Mouse (Mus musculus) heart, adult 2 months (tissue): ENCODE results near the gene Adpgk. TPM values are rescaled to one million over a fixed set of nuclear protein-coding genes. Genes with fewer than 3 reads are reported as not detected.

ENCODE experiments used
- DNase-seq, 2 experiments: peaks; one replicate each; pipeline ENCODE4 v3.0.0; 2021
- H3K27ac ChIP-seq: fragments of 200-600 bp; 2 replicates; pipeline ENCODE4 v1.8.1; 2022
- H3K27me3 ChIP-seq: fragments of 200-500 bp; 2 replicates; pipeline ENCODE4 v1.6.1; 2012; ENCODE audit warnings: mild to moderate bottlenecking, low read length, inconsistent platforms, mixed read lengths; ENCODE audit not compliant: control insufficient read depth, insufficient read depth
- H3K36me3 ChIP-seq: fragments of 200-500 bp; 2 replicates; pipeline ENCODE4 v1.6.1; 2012; ENCODE audit warnings: low read length, inconsistent platforms; ENCODE audit not compliant: control insufficient read depth, insufficient read depth
- H3K4me1 ChIP-seq: fragments of 200-500 bp; 2 replicates; pipeline ENCODE4 v1.6.1; 2011; ENCODE audit warnings: low read length; ENCODE audit not compliant: control insufficient read depth, insufficient read depth
- H3K4me3 ChIP-seq: fragments of 200-600 bp; 2 replicates; pipeline ENCODE4 v1.8.1; 2022
- H3K79me2 ChIP-seq: fragments of 200-500 bp; replicated peaks from 2 replicates; pipeline ENCODE4 v1.6.1; 2012; ENCODE audit warnings: mild to moderate bottlenecking, inconsistent platforms, low read length, moderate library complexity, mixed read lengths; ENCODE audit not compliant: control insufficient read depth, insufficient read depth
- H3K9ac ChIP-seq: fragments of 200-500 bp; 2 replicates; pipeline ENCODE4 v1.6.1; 2012; ENCODE audit warnings: low read depth, mild to moderate bottlenecking, control low read depth, inconsistent platforms, low read length, mixed read lengths
- CTCF ChIP-seq: fragments of 200-600 bp; IDR thresholded peaks from 2 replicates; pipeline ENCODE4 v1.8.1; 2022; ENCODE audit warnings: antibody characterized with exemption, mild to moderate bottlenecking, moderate library complexity
- EP300 ChIP-seq: fragments of 200-500 bp; IDR thresholded peaks from 2 replicates; pipeline ENCODE4 v1.6.1; 2011; ENCODE audit warnings: low read depth, low read length, control low read depth; ENCODE audit not compliant: insufficient read depth
- POLR2A ChIP-seq: fragments of 200-500 bp; IDR thresholded peaks from 2 replicates; pipeline ENCODE4 v1.6.1; 2011; ENCODE audit warnings: mild to moderate bottlenecking, low read depth, low read length, control low read depth; ENCODE audit not compliant: insufficient read depth
- WGBS: fragments of 180-500 bp; shearing (Covaris S2); methylation state at CpG from one replicate; pipeline ENCODE4 v1.1.7; 2018; 5-methylcytosine and 5-hydroxymethylcytosine counted together
- intact Hi-C: fragments of 180-260 bp; cut with DNase I; formaldehyde crosslinking; loops from one replicate; pipeline ENCODE4 v1.15.1; 2025
- polyA plus RNA-seq: library from polyadenylated mRNA; depleted of rRNA; stranded (reverse); fragments of >200 nt; gene quantifications from 2 replicates; pipeline ENCODE4 v1.2.3, GENCODE M21; 2012
- total RNA-seq, 2 experiments: library from RNA; stranded (reverse); gene quantifications; 2 replicates each; pipeline ENCODE4 v1.2.3; 2021

Adpgk gene
- total and polyA plus RNA-seq, 3 experiments: 6.6 to 7.8 (median 7.7) TPM

DNA sequence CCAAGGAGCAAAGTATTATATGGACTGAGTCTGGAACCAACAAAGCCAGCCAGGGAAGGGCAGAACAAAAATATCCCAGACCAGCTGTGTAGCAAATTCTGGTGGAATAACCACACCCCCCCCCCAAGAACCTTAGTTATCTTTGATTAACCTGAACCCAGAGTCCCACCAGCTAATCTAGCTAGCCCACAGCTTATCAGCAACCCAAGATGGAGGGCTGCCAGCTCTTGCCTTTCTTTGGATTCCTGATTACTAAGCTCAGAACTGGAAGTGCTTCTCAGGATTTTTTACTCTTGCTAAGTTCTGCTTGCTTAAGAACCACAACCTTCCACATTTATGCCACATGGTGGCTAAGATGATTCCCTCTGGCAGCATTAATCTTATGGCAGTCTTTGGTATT lies 33.0 kb downstream of the Adpgk start:
- Histone ChIP-seq H3K4me1 (no peaks in the 10 kb centered on the region), H3K27ac (no peak overlapping the region), H3K27me3 (no peaks in the 10 kb centered on the region), H3K79me2 (no peaks in the 10 kb centered on the region), H3K36me3 (0 out of 2 replicates have a peak, but pooled peaks cover 5% of the 10 kb centered on the region), H3K4me3 (no peak overlapping the region), H3K9ac (no peak overlapping the region)
- intact Hi-C loops: no loop called here
- peak in 1 of 2 experiments; percentile 12 for DNase-seq
- TF ChIP-seq CTCF: no peak
- no peak for TF ChIP-seq EP300
- no peak for TF ChIP-seq POLR2A

DNA sequence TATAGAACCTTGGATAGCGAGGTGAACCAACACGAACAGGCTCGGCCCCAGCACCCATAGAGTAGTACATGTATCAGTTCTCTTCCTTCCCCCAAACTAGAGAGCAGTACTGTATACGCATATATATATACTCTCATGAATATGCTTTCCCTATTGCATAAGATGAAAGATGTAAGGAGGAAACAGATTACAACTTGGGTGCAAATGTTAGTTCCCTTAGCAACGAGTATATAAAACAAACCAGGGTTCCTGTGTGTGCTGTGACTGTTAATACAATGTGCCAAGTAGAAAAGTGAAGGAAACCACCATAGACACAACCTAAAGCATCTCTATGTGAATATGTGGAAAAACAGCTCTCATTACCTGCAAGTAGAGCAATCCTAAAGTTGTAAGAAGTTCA lies 38.7 kb downstream of the Adpgk start:
- H3K79me2 ChIP-seq: no peaks in the 10 kb centered on the region
- H3K4me1 ChIP-seq: no peaks in the 10 kb centered on the region
- intact Hi-C loops: no loop called here
- peaks cover 3% of the 10 kb centered on the region; the same call in 1 of the 2 replicates for H3K36me3 ChIP-seq
- H3K9ac ChIP-seq: no peak overlapping the region
- H3K27ac ChIP-seq: no peak overlapping the region
- 89% methylated on average over 5 of the region's 5 CpGs for WGBS
- DNase-seq: no peak
- TF ChIP-seq EP300 (no peak), CTCF (no peak), POLR2A (no peak)
- no peaks in the 10 kb centered on the region for H3K27me3 ChIP-seq
- no peak overlapping the region for H3K4me3 ChIP-seq

DNA sequence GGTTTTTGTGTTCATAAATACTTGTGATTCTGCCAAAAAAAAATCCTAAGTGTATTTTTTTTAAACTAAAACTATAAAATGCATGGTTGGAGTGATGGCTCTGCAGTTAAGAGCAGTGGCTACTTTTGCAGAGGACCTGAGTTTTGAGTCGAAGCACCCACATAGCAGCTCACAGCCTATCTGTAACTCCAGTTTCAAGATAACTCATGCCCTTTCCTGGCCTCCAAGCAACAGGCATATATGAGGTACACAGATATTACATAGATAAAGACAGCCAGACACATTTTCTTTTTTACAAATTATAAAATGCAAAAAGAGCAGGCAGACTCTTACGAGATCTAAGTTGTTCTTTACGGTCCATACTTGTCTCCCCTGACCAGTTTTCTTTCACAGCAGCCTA lies 45.2 kb downstream of the Adpgk start:
- no peaks in the 10 kb centered on the region for H3K79me2 ChIP-seq
- no peaks in the 10 kb centered on the region for H3K27me3 ChIP-seq
- TF ChIP-seq POLR2A: no peak
- no peak for TF ChIP-seq EP300
- TF ChIP-seq CTCF: no peak
- H3K9ac ChIP-seq: no peak overlapping the region
- H3K4me3 ChIP-seq: no peak overlapping the region
- no peak for DNase-seq
- intact Hi-C loops: loop anchor here (5.0 kb wide), 1 partner anchor 231 kb away; no protein-coding TSS in a partner anchor
- 92% methylated on average over 3 of the region's 3 CpGs for WGBS
- H3K27ac ChIP-seq: no peak overlapping the region
- H3K4me1 ChIP-seq: no peaks in the 10 kb centered on the region
- peaks cover 3% of the 10 kb centered on the region for H3K36me3 ChIP-seq

DNA sequence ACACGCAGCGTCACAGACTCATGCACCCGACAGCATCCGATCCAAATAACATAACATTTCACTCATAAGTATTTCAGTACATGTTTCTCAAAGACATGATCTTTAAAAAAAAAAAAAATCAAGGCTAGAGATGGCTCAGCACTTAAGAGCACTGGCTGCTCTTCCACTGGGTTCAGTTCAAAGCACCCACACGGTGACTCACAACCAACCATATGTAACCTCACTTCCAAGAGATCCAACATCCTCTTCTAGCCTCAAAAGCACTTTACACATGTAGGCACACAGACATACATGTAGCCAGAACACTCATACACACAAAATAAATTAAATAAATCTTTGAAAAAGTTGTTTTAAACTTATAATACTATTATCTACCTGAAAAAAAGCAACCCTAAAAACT lies 46.5 kb downstream of the Adpgk start:
- H3K4me3 ChIP-seq: no peak overlapping the region
- TF ChIP-seq EP300: no peak
- no peak for TF ChIP-seq CTCF
- no peak for TF ChIP-seq POLR2A
- no peaks in the 10 kb centered on the region for H3K27me3 ChIP-seq
- no peaks in the 10 kb centered on the region for H3K79me2 ChIP-seq
- H3K36me3 ChIP-seq: peaks cover 3% of the 10 kb centered on the region
- H3K4me1 ChIP-seq: no peaks in the 10 kb centered on the region
- no peak for DNase-seq
- no peak overlapping the region for H3K27ac ChIP-seq
- intact Hi-C loops: loop anchor here (5.0 kb wide), 1 partner anchor 229 kb away; no protein-coding TSS in a partner anchor
- WGBS: 93% methylated on average over 5 of the region's 5 CpGs
- H3K9ac ChIP-seq: no peak overlapping the region

DNA sequence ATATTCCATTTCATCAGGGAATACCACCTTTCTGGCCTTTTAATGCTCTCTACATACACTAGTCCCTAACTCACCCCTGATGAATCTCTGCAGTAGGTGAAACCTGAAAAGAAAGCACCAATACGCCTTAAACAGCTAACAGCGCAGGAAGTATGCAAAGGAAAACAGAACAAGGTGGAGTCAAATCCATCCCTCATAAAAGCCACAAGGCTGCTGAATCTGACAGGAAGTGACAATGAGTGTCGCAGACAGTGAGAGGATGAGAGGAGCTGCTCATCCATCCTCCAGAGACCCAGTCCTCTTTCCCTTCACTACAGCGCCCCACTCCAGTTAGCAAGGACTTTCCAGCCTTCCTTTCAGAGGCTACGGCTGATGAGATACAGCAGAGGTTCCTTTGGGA lies 47.1 kb downstream of the Adpgk start:
- Histone ChIP-seq H3K27me3 (no peaks in the 10 kb centered on the region), H3K79me2 (no peaks in the 10 kb centered on the region), H3K27ac (no peak overlapping the region), H3K4me1 (no peaks in the 10 kb centered on the region), H3K9ac (no peak overlapping the region), H3K4me3 (no peak overlapping the region), H3K36me3 (peaks cover under 1% of the 10 kb centered on the region)
- intact Hi-C loops: loop anchor here (5.0 kb wide), 1 partner anchor 229 kb away; no protein-coding TSS in a partner anchor
- DNase-seq: no peak
- TF ChIP-seq CTCF (no peak), EP300 (no peak), POLR2A (no peak)
- 67% methylated on average over 5 of the region's 5 CpGs for WGBS

DNA sequence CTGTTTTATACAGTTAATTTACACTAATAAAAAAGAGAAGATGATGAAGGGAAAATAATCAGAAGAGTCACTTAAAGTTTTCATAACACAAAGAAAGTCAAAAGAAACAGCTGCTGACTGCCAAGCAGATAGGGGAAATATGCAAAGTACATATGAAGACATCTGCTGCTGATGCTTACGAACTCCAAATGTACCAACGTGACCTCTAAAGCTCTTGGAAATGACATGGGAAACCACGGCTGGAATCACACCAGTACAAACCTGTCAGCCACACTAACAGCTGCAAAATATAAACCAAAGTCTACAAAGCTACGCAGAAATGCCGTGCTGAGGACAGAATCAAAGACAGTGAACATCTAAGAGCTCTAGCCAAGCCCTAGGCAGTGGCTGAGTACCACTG lies 47.7 kb downstream of the Adpgk start:
- no peaks in the 10 kb centered on the region; the same call in 1 of the 2 replicates for H3K36me3 ChIP-seq
- H3K9ac ChIP-seq: no peak overlapping the region
- no peak overlapping the region for H3K4me3 ChIP-seq
- intact Hi-C loops: loop anchor here (5.0 kb wide), 1 partner anchor 228 kb away; no protein-coding TSS in a partner anchor
- H3K4me1 ChIP-seq: no peaks in the 10 kb centered on the region
- WGBS: 73% methylated on average over 5 of the region's 5 CpGs
- no peaks in the 10 kb centered on the region for H3K27me3 ChIP-seq
- TF ChIP-seq POLR2A (no peak), EP300 (no peak), CTCF (no peak)
- H3K27ac ChIP-seq: no peak overlapping the region
- no peaks in the 10 kb centered on the region for H3K79me2 ChIP-seq
- no peak for DNase-seq
